In genomic region chr19:34673476-34673875, GRCm38 (mm10) we compare ENCODE assay signal across 12 mouse cellular contexts. TPM values are rescaled to one million over a fixed set of nuclear protein-coding genes. Genes with fewer than 3 reads are reported as not detected.
A peak's percentile ranks its signal among the peaks of the same experiment; 100 is the strongest.
DNase-seq lines count a peak whose midpoint lies in the region; ATAC-seq and TF ChIP-seq lines count a peak whose summit lies in the region.
"Had no signal": no experiment of that assay in that cellular context is flagged by ENCODE, and none has a peak within 500 bp of the region (broad histone marks: within the 10 kb centered on the region; RNA-seq: fewer than 3 reads in every experiment).

No protein-coding gene starts in this region.

- no peak overlapping the region for H3K27ac ChIP-seq in stomach, embryonic 14.5 days (ENCODE audit: low read length)
- H3K27ac ChIP-seq: forebrain, embryonic 13.5 days; macrophage; neural tube, embryonic 13.5 days had no signal

- H3K9me3 ChIP-seq in stomach, embryonic 14.5 days (ENCODE audit: control insufficient read depth, low read depth, low read length) = no peaks in the 10 kb centered on the region
- H3K9me3 ChIP-seq: forebrain, embryonic 13.5 days; neural tube, embryonic 13.5 days had no signal

- TF ChIP-seq POLR2A in lung, adult 2 months (IDR thresholded peaks at IDR 0.05; ENCODE audit: borderline replicate concordance, extremely low read depth, low read depth, low read length) = no peak

- ATAC-seq in stomach, embryonic 14.5 days (ENCODE audit: insufficient number of reproducible peaks, insufficient read depth, low FRiP score, low read depth) = peak; percentile 58; the same call in 1 of the 2 replicates
- ATAC-seq: forebrain, embryonic 13.5 days; Patski had no signal

- no peaks in the 10 kb centered on the region for H3K36me3 ChIP-seq in stomach, embryonic 14.5 days (ENCODE audit: control insufficient read depth, insufficient read depth, low read length)
- H3K36me3 ChIP-seq: neural tube, embryonic 13.5 days had no signal

- H3K4me2 ChIP-seq in stomach, embryonic 14.5 days (replicated peaks; ENCODE audit: low read depth, low read length) = no peak overlapping the region
- H3K4me2 ChIP-seq: forebrain, embryonic 13.5 days; neural tube, embryonic 13.5 days had no signal

- no peak for TF ChIP-seq CTCF in lung, adult 2 months (IDR thresholded peaks at IDR 0.05; ENCODE audit: insufficient read depth, low read length)

- intact Hi-C loops in heart, postnatal 25 days (cut with DNase I) = loop anchor here (5.0 kb wide), 1 partner anchor 49 kb away; no protein-coding TSS in a partner anchor

- peak; percentile 5 for DNase-seq in adrenal gland, postnatal 10 days
- DNase-seq in adrenal gland, adult 18-20 months (ENCODE audit: low spot score in 2 of 2) = no peak
- DNase-seq in lung, adult 18-20 months = peak; percentile 58 to 70
- no peak for DNase-seq in lung, adult 2 months
- DNase-seq in heart, postnatal 25 days (ENCODE audit: low spot score) = peak; percentile 12
- DNase-seq in thymus, postnatal 0 days (ENCODE audit: low spot score) = no peak
- no peak for DNase-seq in frontal cortex, postnatal 14 days (ENCODE audit: low spot score in 2 of 2)

- WGBS in lung, adult 2 months = 35% methylated on average over 7 of the region's 7 CpGs
- WGBS in stomach, embryonic 14.5 days = 54% methylated on average over 7 of the region's 7 CpGs

- no peaks in the 10 kb centered on the region for H3K27me3 ChIP-seq in stomach, embryonic 14.5 days (ENCODE audit: control insufficient read depth, insufficient read depth, low read length)
- H3K27me3 ChIP-seq: forebrain, embryonic 13.5 days; neural tube, embryonic 13.5 days had no signal

- H3K4me1 ChIP-seq in lung, adult 2 months (ENCODE audit: control insufficient read depth, insufficient read depth, low read length) = peaks cover 3% of the 10 kb centered on the region
- H3K4me1 ChIP-seq in stomach, embryonic 14.5 days (ENCODE audit: control insufficient read depth, insufficient read depth, low read length) = no peaks in the 10 kb centered on the region
- H3K4me1 ChIP-seq: forebrain, embryonic 13.5 days; neural tube, embryonic 13.5 days had no signal

- H3K4me3 ChIP-seq in lung, adult 2 months (replicated peaks; ENCODE audit: extremely low read depth, low read depth, low read length) = no peak overlapping the region
- H3K4me3 ChIP-seq in stomach, embryonic 14.5 days (ENCODE audit: low read depth, low read length) = no peak overlapping the region
- H3K4me3 ChIP-seq: forebrain, embryonic 13.5 days; neural tube, embryonic 13.5 days had no signal

- H3K9ac ChIP-seq in stomach, embryonic 14.5 days (replicated peaks; ENCODE audit: low read depth, low read length) = no peak overlapping the region
- H3K9ac ChIP-seq: forebrain, embryonic 13.5 days; neural tube, embryonic 13.5 days had no signal

RNA-seq across cellular contexts. Expression of gene Ifit1, which starts 32.8 kb away (rescaled TPM):
- total RNA-seq in adrenal gland, postnatal 10 days (2021) = 1 to 10 TPM in 1 of 2 experiments, under 1 TPM in 1; 0.69 to 1.6 TPM
- total RNA-seq in adrenal gland, adult 18-20 months (2021) = 1 to 10 TPM; 5.1 to 6.7 TPM
- 3.5 and 5.0 TPM in 2 replicates for polyA plus RNA-seq in lung, adult 2 months (2012; rRNA removed)
- total RNA-seq in heart, postnatal 25 days (2021) = 1 to 10 TPM; 1.4 TPM
- 0.28 and 0.54 TPM in 2 replicates for polyA plus RNA-seq in stomach, embryonic 14.5 days (2014; fragmentation: Nextera tagmentation; extraction: Ambion mirVana)
- polyA plus RNA-seq in thymus, postnatal 0 days (2015; fragmentation: Nextera tagmentation; extraction: Ambion mirVana) = 21.5 and 27.1 TPM in 2 replicates

RNA-seq across cellular contexts. Expression of gene Ifit1bl2, which starts 32.9 kb away (rescaled TPM):
- under 1 TPM in 1 of 2 experiments, not detected in 1; 0.09 TPM for total RNA-seq in adrenal gland, postnatal 10 days (2021)
- total RNA-seq in adrenal gland, adult 18-20 months (2021) = under 1 TPM; 0.10 to 0.13 TPM
- 0.25 and 0.30 TPM in 2 replicates for polyA plus RNA-seq in lung, adult 2 months (2012; rRNA removed)
- total RNA-seq in heart, postnatal 25 days (2021) = 1 to 10 TPM; 1.2 to 1.5 TPM
- not detected in 2 replicates for polyA plus RNA-seq in stomach, embryonic 14.5 days (2014; fragmentation: Nextera tagmentation; extraction: Ambion mirVana)
- polyA plus RNA-seq in thymus, postnatal 0 days (2015; fragmentation: Nextera tagmentation; extraction: Ambion mirVana) = 0.14 and 0.21 TPM in 2 replicates

Comparison
In these comparisons a context has a peak if more than half of its experiments do, and no peak if none do; other contexts are left out.
1. DNase-seq: peak in adrenal gland, postnatal 10 days (single experiment), lung, adult 18-20 months (2 of 2) and heart, postnatal 25 days (single experiment); none in adrenal gland, adult 18-20 months (0 of 2), lung, adult 2 months (single experiment), thymus, postnatal 0 days (single experiment) and frontal cortex, postnatal 14 days (0 of 2).